Mouse (Mus musculus) liver, adult 2 months (tissue): Measurements from ENCODE around the gene Gadd45g. TPM values are rescaled to one million over a fixed set of nuclear protein-coding genes. Genes with fewer than 3 reads are reported as not detected.

Experiments used
- DNase-seq: peaks from one replicate; pipeline ENCODE4 v3.0.0-alpha.2; 2011; ENCODE audit warnings: low read depth, low spot score; ENCODE audit errors: extremely low read depth
- H3K27ac ChIP-seq: fragments of 200-500 bp; replicated peaks from 2 replicates; pipeline ENCODE4 v1.5.1; 2012; ENCODE audit warnings: low read depth, mild to moderate bottlenecking, control low read depth, inconsistent platforms, low read length; ENCODE audit not compliant: insufficient read depth
- H3K27me3 ChIP-seq: fragments of 200-500 bp; 2 replicates; pipeline ENCODE4 v1.6.1; 2012; ENCODE audit warnings: mild to moderate bottlenecking, moderate library complexity, low read length, inconsistent platforms; ENCODE audit not compliant: control insufficient read depth, insufficient read depth
- H3K36me3 ChIP-seq: fragments of 200-500 bp; 2 replicates; pipeline ENCODE4 v1.6.1; 2012; ENCODE audit warnings: low read length, inconsistent platforms; ENCODE audit not compliant: control insufficient read depth, insufficient read depth
- H3K4me1 ChIP-seq: fragments of 200-500 bp; 2 replicates; pipeline ENCODE4 v1.6.1; 2011; ENCODE audit warnings: low read length; ENCODE audit not compliant: control insufficient read depth, insufficient read depth
- H3K4me3 ChIP-seq: fragments of 200-500 bp; 2 replicates; pipeline ENCODE4 v1.5.1; 2011; ENCODE audit warnings: low read depth, mild to moderate bottlenecking, control low read depth, low read length, moderate library complexity; ENCODE audit not compliant: insufficient read depth
- H3K79me2 ChIP-seq: fragments of 200-500 bp; 2 replicates; pipeline ENCODE4 v1.6.1; 2012; ENCODE audit warnings: inconsistent platforms, mild to moderate bottlenecking, low read length, moderate library complexity; ENCODE audit not compliant: control insufficient read depth, insufficient read depth
- H3K9ac ChIP-seq: fragments of 200-500 bp; 2 replicates; pipeline ENCODE4 v1.6.1; 2012; ENCODE audit warnings: low read depth, mild to moderate bottlenecking, control low read depth, inconsistent platforms, low read length
- CTCF ChIP-seq: fragments of 200-500 bp; IDR thresholded peaks from 2 replicates; pipeline ENCODE4 v1.5.1; 2011; ENCODE audit warnings: low read depth, low read length, control low read depth
- POLR2A ChIP-seq: fragments of 200-500 bp; IDR thresholded peaks from 2 replicates; pipeline ENCODE4 v1.6.1; 2011; ENCODE audit warnings: low read length, control low read depth; ENCODE audit not compliant: insufficient read depth; ENCODE audit errors: extremely low read depth
- WGBS: fragments of 180-500 bp; shearing (Covaris S2); methylation state at CpG from one replicate; pipeline ENCODE4 v1.1.7; 2018; 5-methylcytosine and 5-hydroxymethylcytosine counted together
- polyA plus RNA-seq: library from polyadenylated mRNA; depleted of rRNA; stranded (reverse); fragments of >200 nt; gene quantifications from 2 replicates; pipeline ENCODE4 v1.2.3, GENCODE M21; 2012
- total RNA-seq: library from RNA; depleted of rRNA; stranded (reverse); fragments of >200 nt; gene quantifications from 2 replicates; pipeline ENCODE4 v1.2.3, GENCODE M21; 2014

Gene Gadd45g
- total and polyA plus RNA-seq, 2 experiments, result 5.9 to 7.0 TPM

GRCm38 (mm10) chr13:51879571-51879970 is 33.1 kb downstream of the Gadd45g start:
- Histone ChIP-seq H3K27ac (no peak overlapping the region), H3K36me3 (no peaks in the 10 kb centered on the region), H3K27me3 (no peaks in the 10 kb centered on the region), H3K4me3 (no peak overlapping the region), H3K79me2 (no peaks in the 10 kb centered on the region), H3K9ac (no peak overlapping the region), H3K4me1 (peaks cover 5% of the 10 kb centered on the region; the same call in 1 of the 2 replicates)
- no peak for DNase-seq
- 92% methylated on average over 3 of the region's 3 CpGs for WGBS
- TF ChIP-seq CTCF (no peak), POLR2A (no peak)

- no peak for DNase-seq
- Histone ChIP-seq H3K4me1 (peaks cover 5% of the 10 kb centered on the region; the same call in 1 of the 2 replicates), H3K79me2 (no peaks in the 10 kb centered on the region), H3K27ac (no peak overlapping the region), H3K27me3 (no peaks in the 10 kb centered on the region), H3K36me3 (no peaks in the 10 kb centered on the region), H3K9ac (no peak overlapping the region), H3K4me3 (no peak overlapping the region)
- no peak for TF ChIP-seq CTCF
- TF ChIP-seq POLR2A, result no peak
- WGBS, result 84% methylated on average over 4 of the region's 4 CpGs
Measured at GRCm38 (mm10) chr13:51880019-51880418, 33.5 kb downstream of the Gadd45g start.

- TF ChIP-seq POLR2A (no peak), CTCF (no peak)
- H3K79me2 ChIP-seq, result no peaks in the 10 kb centered on the region
- no peaks in the 10 kb centered on the region for H3K36me3 ChIP-seq
- no peaks in the 10 kb centered on the region for H3K27me3 ChIP-seq
- H3K4me1 ChIP-seq, result peaks cover 5% of the 10 kb centered on the region; the same call in 1 of the 2 replicates
- no peak overlapping the region for H3K27ac ChIP-seq
- H3K4me3 ChIP-seq, result no peak overlapping the region
- H3K9ac ChIP-seq, result no peak overlapping the region
- peak; percentile 59 for DNase-seq
- WGBS, result 37% methylated on average over 11 of the region's 11 CpGs
Measured at GRCm38 (mm10) chr13:51881271-51882128, 35.0 kb downstream of the Gadd45g start.

GRCm38 (mm10) chr13:51882218-51882617 is 35.7 kb downstream of the Gadd45g start:
- Histone ChIP-seq H3K36me3 (no peaks in the 10 kb centered on the region), H3K27me3 (no peaks in the 10 kb centered on the region), H3K4me1 (peaks cover 5% of the 10 kb centered on the region; the same call in 1 of the 2 replicates), H3K79me2 (no peaks in the 10 kb centered on the region), H3K27ac (no peak overlapping the region), H3K4me3 (no peak overlapping the region), H3K9ac (no peak overlapping the region)
- 90% methylated on average over 3 of the region's 3 CpGs for WGBS
- TF ChIP-seq CTCF (no peak), POLR2A (no peak)
- no peak for DNase-seq

- no peaks in the 10 kb centered on the region for H3K79me2 ChIP-seq
- no peak for DNase-seq
- TF ChIP-seq POLR2A (no peak), CTCF (no peak)
- WGBS, result 70% methylated on average over 5 of the region's 5 CpGs
- no peaks in the 10 kb centered on the region for H3K27me3 ChIP-seq
- H3K4me1 ChIP-seq, result peaks cover 5% of the 10 kb centered on the region; the same call in 1 of the 2 replicates
- no peak overlapping the region for H3K9ac ChIP-seq
- H3K27ac ChIP-seq, result no peak overlapping the region
- H3K4me3 ChIP-seq, result no peak overlapping the region
- no peaks in the 10 kb centered on the region for H3K36me3 ChIP-seq
Measured at GRCm38 (mm10) chr13:51884250-51884649, 37.8 kb downstream of the Gadd45g start.

- Histone ChIP-seq H3K36me3 (no peaks in the 10 kb centered on the region), H3K4me3 (no peak overlapping the region), H3K9ac (no peak overlapping the region), H3K79me2 (no peaks in the 10 kb centered on the region), H3K27me3 (no peaks in the 10 kb centered on the region), H3K27ac (no peak overlapping the region), H3K4me1 (peaks cover 5% of the 10 kb centered on the region; the same call in 1 of the 2 replicates)
- TF ChIP-seq POLR2A (no peak), CTCF (no peak)
- 95% methylated on average over 10 of the region's 10 CpGs for WGBS
- no peak for DNase-seq
Measured at GRCm38 (mm10) chr13:51885594-51885993, 39.1 kb downstream of the Gadd45g start.
